ENCODE assay signal across 8 mouse cellular contexts in the genomic region with DNA sequence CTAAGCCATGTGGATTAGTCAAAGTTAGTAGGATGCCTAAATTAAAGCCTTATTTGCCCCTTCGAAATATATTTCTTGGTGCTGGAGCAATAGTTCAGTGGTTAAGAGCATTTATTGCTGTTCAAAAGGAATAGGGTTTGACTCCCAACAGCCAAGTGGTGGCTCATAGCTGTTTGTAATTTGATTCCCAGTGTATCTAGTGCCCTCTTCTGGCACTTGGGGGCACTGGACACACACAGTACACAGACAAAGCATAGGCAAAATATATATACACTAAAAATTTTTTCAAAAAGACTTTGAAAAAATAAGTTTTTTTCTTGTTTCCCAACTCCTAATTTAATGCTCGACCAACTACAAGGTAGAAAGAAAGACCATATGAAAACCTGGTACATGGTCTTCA. TPM values are rescaled to one million over a fixed set of nuclear protein-coding genes. Genes with fewer than 3 reads are reported as not detected.
DNase-seq lines count a peak whose midpoint lies in the region; ATAC-seq and TF ChIP-seq lines count a peak whose summit lies in the region.

No protein-coding gene starts in this region.

- H3K4me2 ChIP-seq in forebrain, postnatal 0 days (ENCODE audit: low read depth) = no peak overlapping the region
- H3K4me2 ChIP-seq in forebrain, embryonic 15.5 days (replicated peaks) = no peak overlapping the region

- H3K9ac ChIP-seq in forebrain, postnatal 0 days = no peak overlapping the region
- no peak overlapping the region for H3K9ac ChIP-seq in forebrain, embryonic 15.5 days (replicated peaks)

- no peak for DNase-seq in forebrain, postnatal 0 days
- peak; percentile 40 for DNase-seq in thymus, adult 2 months
- DNase-seq in thymus, adult 18-20 months = no peak
- peak; percentile 25 for DNase-seq in heart, postnatal 4 days
- DNase-seq in spleen, postnatal 14 days (ENCODE audit: low spot score in 2 of 2) = no peak
- no peak for DNase-seq in urinary bladder, adult 2 months (ENCODE audit: low spot score)

- H3K9me3 ChIP-seq in forebrain, postnatal 0 days (ENCODE audit: low read length) = no peaks in the 10 kb centered on the region
- no peaks in the 10 kb centered on the region for H3K9me3 ChIP-seq in forebrain, embryonic 15.5 days

- peak; percentile 36 for TF ChIP-seq CTCF in forebrain, postnatal 0 days (IDR thresholded peaks at IDR 0.05; ENCODE audit: low read depth)
- no peak for TF ChIP-seq CTCF in thymus, adult 2 months (IDR thresholded peaks at IDR 0.05; ENCODE audit: borderline replicate concordance, control insufficient read depth, extremely low read depth, insufficient read depth, low read length, poor library complexity)

- TF ChIP-seq POLR2A in thymus, adult 2 months (IDR thresholded peaks at IDR 0.05; ENCODE audit: control insufficient read depth, extremely low read depth, insufficient read depth, low read length, poor library complexity) = no peak

- H3K4me3 ChIP-seq in forebrain, postnatal 0 days (ENCODE audit: low read depth, low read length) = no peak overlapping the region
- H3K4me3 ChIP-seq in forebrain, embryonic 15.5 days = no peak overlapping the region
- no peak overlapping the region for H3K4me3 ChIP-seq in thymus, adult 2 months (ENCODE audit: control insufficient read depth, insufficient read depth, low read length)

- ATAC-seq in forebrain, postnatal 0 days = no peak
- no peak for ATAC-seq in forebrain, embryonic 15.5 days (replicated peaks)
- peak; percentile 73; the same call in 1 of the 2 replicates for ATAC-seq in monocyte, adult 5-6 weeks (replicated peaks; ENCODE audit: insufficient number of reproducible peaks, low FRiP score, low TSS enrichment, poor library complexity, severe bottlenecking)

- no peak overlapping the region for H3K27ac ChIP-seq in forebrain, postnatal 0 days (ENCODE audit: low read depth, low read length)
- no peak overlapping the region for H3K27ac ChIP-seq in forebrain, embryonic 15.5 days (replicated peaks)
- no peak overlapping the region for H3K27ac ChIP-seq in thymus, adult 2 months (ENCODE audit: control insufficient read depth, insufficient read depth, low read length)

- no peaks in the 10 kb centered on the region for H3K27me3 ChIP-seq in forebrain, postnatal 0 days (ENCODE audit: insufficient read depth, low read length)
- H3K27me3 ChIP-seq in forebrain, embryonic 15.5 days = no peaks in the 10 kb centered on the region
- no peaks in the 10 kb centered on the region for H3K27me3 ChIP-seq in thymus, adult 2 months (ENCODE audit: control insufficient read depth, insufficient read depth, low read length)

- WGBS in forebrain, postnatal 0 days = 81% methylated on average over 2 of the region's 2 CpGs
- 81% methylated on average over 2 of the region's 2 CpGs for WGBS in forebrain, embryonic 15.5 days
- WGBS in thymus, adult 2 months = 68% methylated on average over 2 of the region's 2 CpGs

- no peaks in the 10 kb centered on the region for H3K4me1 ChIP-seq in forebrain, postnatal 0 days (ENCODE audit: insufficient read depth)
- no peaks in the 10 kb centered on the region for H3K4me1 ChIP-seq in forebrain, embryonic 15.5 days
- H3K4me1 ChIP-seq in thymus, adult 2 months (replicated peaks; ENCODE audit: control insufficient read depth, insufficient read depth, low read length) = no peaks in the 10 kb centered on the region

- H3K36me3 ChIP-seq in forebrain, postnatal 0 days (ENCODE audit: insufficient read depth) = no peaks in the 10 kb centered on the region
- no peaks in the 10 kb centered on the region for H3K36me3 ChIP-seq in forebrain, embryonic 15.5 days
- no peaks in the 10 kb centered on the region for H3K36me3 ChIP-seq in thymus, adult 2 months (ENCODE audit: control insufficient read depth, insufficient read depth, low read length)

RNA-seq across cellular contexts. Expression of a gene that starts 13.3 kb away (rescaled TPM):
- 16.8 and 18.1 TPM in 2 replicates for total RNA-seq in forebrain, postnatal 0 days (2014; rRNA removed)
- polyA plus RNA-seq in forebrain, postnatal 0 days (2015; fragmentation: Nextera tagmentation; extraction: Ambion mirVana) = 18.3 and 25.1 TPM in 2 replicates
- 35.9 and 38.1 TPM in 2 replicates for polyA plus RNA-seq in forebrain, embryonic 15.5 days (2015; fragmentation: Nextera tagmentation; extraction: Ambion mirVana)
- 0.92 and 1.7 TPM in 2 replicates for polyA plus RNA-seq in thymus, adult 2 months (2012; rRNA removed)
- total RNA-seq in heart, postnatal 4 days (2021) = 1 to 10 TPM; 5.7 to 6.1 TPM
- total RNA-seq in monocyte, adult 5-6 weeks (2017) = 3.7 to 8.1 TPM (median 5.2 TPM) in 3 replicates
- 7.3 and 7.7 TPM in 2 replicates for polyA plus RNA-seq in urinary bladder, adult 2 months (2012; rRNA removed)

RNA-seq across cellular contexts. Expression of a gene that starts 49.5 kb away (rescaled TPM):
- total RNA-seq in forebrain, postnatal 0 days (2014; rRNA removed) = 10.0 and 10.7 TPM in 2 replicates
- 3.8 and 6.3 TPM in 2 replicates for polyA plus RNA-seq in forebrain, postnatal 0 days (2015; fragmentation: Nextera tagmentation; extraction: Ambion mirVana)
- 8.4 and 8.8 TPM in 2 replicates for polyA plus RNA-seq in forebrain, embryonic 15.5 days (2015; fragmentation: Nextera tagmentation; extraction: Ambion mirVana)
- polyA plus RNA-seq in thymus, adult 2 months (2012; rRNA removed) = 1.8 TPM in 2 replicates
- 1 to 10 TPM; 6.6 TPM for total RNA-seq in heart, postnatal 4 days (2021)
- total RNA-seq in monocyte, adult 5-6 weeks (2017) = 24.0 to 41.6 TPM (median 26.1 TPM) in 3 replicates
- polyA plus RNA-seq in urinary bladder, adult 2 months (2012; rRNA removed) = 5.6 and 6.0 TPM in 2 replicates

RNA-seq across cellular contexts. Expression of a gene that starts 49.6 kb away (rescaled TPM):
- 12.1 and 12.9 TPM in 2 replicates for total RNA-seq in forebrain, postnatal 0 days (2014; rRNA removed)
- 10.1 and 11.6 TPM in 2 replicates for polyA plus RNA-seq in forebrain, postnatal 0 days (2015; fragmentation: Nextera tagmentation; extraction: Ambion mirVana)
- 18.4 and 20.0 TPM in 2 replicates for polyA plus RNA-seq in forebrain, embryonic 15.5 days (2015; fragmentation: Nextera tagmentation; extraction: Ambion mirVana)
- 6.3 and 6.6 TPM in 2 replicates for polyA plus RNA-seq in thymus, adult 2 months (2012; rRNA removed)
- 1 to 10 TPM; 4.2 to 5.3 TPM for total RNA-seq in heart, postnatal 4 days (2021)
- total RNA-seq in monocyte, adult 5-6 weeks (2017) = 17.9 to 24.0 TPM (median 19.1 TPM) in 3 replicates
- polyA plus RNA-seq in urinary bladder, adult 2 months (2012; rRNA removed) = 7.1 and 8.6 TPM in 2 replicates

Comparison
In these comparisons a context has a peak if more than half of its experiments do, and no peak if none do; other contexts are left out.
1. DNase-seq: peak in thymus, adult 2 months (single experiment) and heart, postnatal 4 days (single experiment); none in forebrain, postnatal 0 days (single experiment), thymus, adult 18-20 months (0 of 2), spleen, postnatal 14 days (0 of 2) and urinary bladder, adult 2 months (single experiment).